Mouse (Mus musculus) layer of hippocampus, adult 9-10 months (tissue): ENCODE results near the gene Gm8994.
"Not testable (repeated sequence)": the region's sequence is repeated elsewhere in the genome, so short reads cannot be mapped to it uniquely, and the experiment has no call there.

Source experiments
- DNase-seq: peaks from one replicate; pipeline ENCODE4 v3.0.0; 2022; ENCODE audit warnings: low spot score

Gm8994 gene

DNA sequence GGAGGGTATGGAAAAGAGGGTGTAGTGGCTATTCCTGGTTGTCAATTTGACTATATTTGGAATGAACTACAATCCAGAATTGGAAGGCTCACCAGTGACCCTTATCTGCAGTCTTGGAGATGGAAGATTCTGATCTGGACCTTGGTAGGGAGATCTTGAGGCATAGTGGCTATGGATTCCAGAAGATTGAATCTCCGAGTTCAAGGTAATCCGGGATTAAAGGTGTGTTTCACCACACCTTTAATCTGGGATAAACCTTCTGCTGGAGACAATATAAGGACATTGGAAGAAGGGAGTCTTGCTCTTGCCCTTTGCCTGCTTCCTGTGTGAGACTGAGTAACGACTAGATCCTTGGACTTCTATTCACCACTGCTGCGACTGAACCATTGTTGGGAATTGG, at the start of gene Gm8994:
Gene Gm8994, plus strand, starts transcription at position 301 of the 400 bp plus-strand sequence.
- not testable (repeated sequence) for DNase-seq

DNA sequence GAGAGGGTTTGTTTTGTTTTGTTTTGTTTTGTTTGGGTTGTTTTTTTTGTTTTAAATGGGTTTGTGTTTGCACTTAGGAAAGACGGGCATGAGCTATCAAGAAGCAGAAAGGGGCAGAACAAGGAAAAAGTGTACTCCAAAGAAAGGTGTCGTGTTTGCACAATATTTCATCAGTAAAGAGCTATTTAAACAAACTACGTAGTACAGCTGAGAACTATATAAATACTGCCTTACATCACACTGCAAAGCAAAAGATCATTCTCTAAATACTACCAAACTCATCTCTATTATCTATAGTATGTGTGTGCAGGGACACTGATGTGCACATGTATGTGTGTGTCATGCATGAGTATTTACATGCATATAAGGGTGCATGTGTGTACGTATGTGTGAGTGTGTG, 49.7 kb upstream of the Gm8994 start:
- no peak for DNase-seq

DNA sequence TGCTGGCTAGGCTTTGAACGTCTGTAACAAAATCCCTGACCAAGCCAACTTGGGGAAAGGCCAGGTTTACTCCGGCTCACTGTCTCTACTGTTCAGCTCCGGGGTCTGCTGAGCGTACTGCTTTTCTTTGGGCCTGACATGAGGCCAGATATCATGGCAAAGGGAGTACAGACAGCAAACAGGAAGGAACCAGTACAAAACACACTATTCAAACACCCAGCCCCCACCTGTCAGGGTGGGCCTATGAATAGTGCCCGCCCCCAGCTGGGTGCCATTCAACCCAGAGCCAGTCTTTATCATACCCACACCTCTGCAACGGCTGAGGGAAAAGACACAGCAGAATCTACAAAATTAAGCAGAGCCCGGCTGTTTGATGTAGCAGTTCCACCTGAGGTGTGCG, 42.8 kb upstream of the Gm8994 start:
- no peak for DNase-seq

DNA sequence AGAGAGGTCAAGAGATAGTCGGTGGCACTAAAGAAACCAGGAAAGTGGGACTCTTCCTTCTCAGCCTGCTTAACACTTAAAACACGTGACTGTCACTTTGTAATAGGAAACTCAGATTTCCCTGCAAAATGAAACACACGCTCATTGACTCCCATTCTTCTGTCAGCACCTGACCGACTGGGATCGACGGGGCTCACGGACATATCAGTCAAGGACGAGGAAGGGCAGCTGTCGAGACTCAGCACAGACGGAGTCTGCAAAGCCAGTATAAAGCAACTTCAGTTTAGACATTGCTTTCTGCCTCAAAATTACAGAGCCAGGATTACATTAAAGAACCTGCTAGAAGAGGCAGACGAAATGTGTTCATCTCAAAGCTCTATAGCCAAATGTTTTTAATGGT, 41.2 kb upstream of the Gm8994 start:
- no peak for DNase-seq

DNA sequence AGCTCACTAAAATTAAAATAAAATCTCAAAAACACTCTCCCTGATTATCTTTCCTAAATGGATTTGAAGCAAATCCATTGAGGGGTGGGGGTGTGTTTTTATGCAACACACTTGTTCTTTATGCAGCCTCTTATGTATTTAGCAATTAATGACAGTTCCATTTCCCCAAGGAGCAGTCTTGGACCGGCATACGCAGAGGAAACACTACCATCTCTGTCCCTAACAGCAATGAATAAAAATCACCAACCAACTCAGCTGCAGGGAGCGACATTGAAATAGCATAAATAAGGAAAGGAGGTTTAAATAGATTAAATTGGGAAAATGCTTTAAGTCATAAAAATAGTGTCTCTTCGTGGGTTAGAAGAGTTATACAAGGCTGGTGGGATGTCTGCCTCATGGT, 40.8 kb upstream of the Gm8994 start:
- no peak for DNase-seq

DNA sequence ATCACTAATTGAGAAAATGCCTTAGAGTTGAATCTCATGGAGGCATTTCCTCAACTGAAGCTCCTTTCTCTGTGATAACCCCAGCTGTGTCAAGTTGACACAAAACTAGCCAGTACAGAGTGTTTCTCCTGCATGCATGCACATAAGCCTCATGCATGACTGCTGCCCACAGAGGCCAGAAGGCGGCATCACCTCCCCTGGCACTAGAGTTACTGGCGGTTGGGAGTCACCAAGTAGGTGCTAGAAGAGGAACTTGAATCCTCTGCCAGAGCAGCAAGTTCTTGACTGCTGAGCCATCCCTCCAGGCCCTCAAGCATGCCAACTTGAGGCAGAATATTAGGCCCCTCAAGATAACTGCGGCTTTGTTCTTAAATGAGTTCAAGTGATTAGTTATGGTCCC, 35.9 kb upstream of the Gm8994 start:
- DNase-seq, result no peak

DNA sequence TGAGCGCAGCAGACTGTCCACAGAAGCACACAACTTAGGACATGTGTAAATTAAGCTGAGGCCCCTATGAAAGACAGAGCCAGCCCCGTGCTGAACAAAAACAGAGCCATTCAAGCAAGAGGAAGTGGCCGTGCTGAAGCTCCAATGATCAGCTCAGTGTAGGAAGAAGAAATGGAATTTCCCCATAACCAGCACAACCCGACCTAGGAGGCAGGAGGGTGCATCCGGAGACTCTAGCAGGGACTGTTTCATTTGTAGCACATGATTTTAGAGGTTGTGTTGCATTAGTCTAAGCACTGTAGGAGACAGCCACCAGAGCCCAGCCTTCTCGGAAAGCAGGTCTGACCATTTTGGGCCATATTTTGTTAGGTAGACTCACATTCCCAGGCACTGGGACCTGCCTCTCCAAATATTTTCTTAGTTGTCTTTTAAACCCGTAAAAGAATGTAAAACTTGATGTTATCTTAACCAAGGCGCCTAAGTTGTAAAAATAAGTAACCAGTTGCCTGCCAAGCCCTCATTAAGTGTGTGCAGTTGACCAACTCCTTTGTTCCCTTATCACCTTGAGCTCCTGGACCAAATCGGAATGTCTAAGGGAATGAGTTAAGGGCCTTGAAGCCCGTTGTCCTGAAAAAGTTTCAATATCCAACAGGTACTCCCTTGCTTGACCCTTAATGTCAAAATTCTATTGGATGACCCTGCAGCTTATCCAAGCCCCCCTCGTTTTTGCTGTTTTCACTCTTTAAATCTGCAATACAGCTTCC, 35.2 kb upstream of the Gm8994 start:
- no peak for DNase-seq

DNA sequence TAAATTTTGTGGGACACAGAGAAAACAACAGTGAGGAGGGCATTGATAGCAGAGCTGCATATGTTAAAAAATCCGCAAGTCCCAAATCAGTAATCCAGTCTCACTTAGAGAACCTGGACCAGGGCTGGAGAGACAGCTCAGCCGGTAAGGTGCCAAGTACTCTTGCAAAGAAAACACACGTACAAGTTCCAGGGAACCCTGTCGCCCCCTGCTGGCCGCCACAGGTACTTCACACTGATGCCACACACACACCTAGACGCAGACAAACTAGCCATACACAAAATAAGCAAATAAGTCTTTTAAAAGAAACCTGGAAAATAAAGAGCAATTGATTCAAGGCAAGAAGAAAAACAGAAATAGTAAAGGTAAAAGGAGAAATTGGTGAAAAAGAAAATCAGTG, 33.6 kb upstream of the Gm8994 start:
- no peak for DNase-seq

DNA sequence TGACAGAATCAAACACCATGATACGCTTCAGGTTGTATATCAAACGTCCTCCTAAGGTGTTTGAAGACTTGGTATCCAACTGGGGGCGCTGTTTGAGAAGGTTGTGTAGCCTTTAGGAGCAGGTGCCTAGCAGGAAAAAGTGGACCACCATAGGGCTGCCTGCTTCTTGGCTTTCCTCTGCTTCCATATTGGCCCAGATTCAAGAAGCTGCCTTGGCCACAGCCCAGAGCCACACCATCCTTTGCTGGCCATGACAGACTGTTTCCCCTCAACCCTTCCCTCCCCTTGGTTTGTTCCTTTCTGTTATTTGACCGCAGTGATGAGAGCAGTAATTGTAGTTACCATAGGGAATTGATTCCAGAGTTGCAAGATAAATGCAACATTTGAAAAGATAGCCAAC, 31.5 kb upstream of the Gm8994 start:
- DNase-seq, result no peak

DNA sequence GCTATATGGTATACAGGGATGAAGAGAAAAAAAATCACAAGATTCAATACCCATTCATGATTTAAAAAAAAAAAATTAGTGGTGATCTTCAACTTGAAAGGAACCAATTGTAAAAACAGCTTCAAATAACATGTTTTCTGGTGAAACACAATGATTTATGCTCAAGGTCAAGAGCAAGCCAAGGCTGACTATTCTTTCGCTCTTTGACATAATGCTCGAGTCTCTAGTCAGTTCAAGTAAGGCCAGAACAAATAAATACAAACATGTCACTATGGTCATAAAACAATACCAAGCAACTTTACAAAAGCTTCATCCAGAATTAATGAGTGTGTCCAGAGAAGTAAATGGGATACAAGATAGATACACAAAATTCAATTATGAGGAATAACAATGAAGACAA, 31.1 kb upstream of the Gm8994 start:
- DNase-seq, result no peak

DNA sequence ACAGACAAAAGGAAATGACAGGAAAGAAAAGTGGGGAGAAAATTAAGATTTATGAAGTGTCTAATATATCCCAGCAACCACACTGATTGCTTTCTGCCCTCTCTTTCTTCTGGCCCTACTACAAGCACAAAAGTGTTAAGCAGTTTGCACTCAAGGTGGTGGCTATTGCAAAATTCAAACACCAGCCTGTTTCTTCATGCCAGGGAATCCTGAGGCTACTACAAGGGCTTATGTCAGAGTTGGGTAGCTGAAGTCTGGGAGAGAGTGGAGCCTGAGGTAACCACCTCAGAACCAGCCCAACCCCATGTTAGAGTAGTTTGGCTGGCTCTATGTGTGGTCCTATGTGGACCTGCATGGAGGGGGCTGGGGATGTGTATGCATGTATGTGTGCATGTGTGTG, 23.8 kb upstream of the Gm8994 start:
- no peak for DNase-seq

DNA sequence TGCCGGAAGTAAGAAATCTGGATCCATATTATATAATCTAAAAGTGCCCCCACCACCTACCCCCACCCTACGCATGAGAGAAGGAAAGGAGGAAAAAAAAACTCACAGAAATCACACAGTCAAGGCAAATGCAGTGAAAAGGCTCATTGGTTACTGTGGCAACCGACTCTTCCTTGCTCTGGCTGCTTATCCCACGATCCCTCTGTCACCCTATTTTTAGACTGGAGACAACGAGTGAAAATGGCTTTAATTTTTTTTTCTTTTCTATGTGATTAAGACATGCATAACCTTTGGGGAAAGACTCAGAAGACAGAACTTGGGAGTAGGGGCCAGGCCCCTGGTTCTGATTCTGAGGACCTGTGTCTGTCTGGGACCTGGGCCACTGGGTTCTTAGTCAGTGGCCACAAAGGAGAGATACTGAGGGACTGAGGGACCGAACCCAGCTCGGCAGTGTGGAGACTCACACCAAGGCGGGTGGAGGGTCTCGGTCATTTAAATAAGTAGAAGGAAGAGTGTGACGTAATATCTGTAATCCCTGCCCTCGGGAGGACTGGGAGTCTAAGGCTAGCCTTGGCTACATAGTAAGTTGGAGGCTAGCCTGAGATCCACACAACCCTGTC, 22.9 kb upstream of the Gm8994 start:
- peak; percentile 44 for DNase-seq

DNA sequence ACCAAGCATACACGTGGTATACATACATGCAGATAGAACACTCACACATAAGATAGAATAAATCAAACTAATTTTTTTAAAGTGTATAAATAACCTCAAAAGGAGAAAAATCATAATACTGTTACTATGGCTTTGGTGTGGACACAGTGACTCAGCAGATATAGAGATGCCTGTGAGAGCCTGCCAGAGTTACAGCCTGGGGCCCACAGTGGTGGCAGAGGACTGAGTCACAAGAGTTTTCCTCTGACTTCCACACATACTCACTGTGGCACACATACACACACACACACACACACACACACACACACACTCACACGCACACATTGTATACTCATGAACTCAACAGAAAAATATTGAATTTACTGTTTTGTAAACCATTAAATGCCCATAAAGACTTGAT, 17.9 kb upstream of the Gm8994 start:
- DNase-seq, result no peak

DNA sequence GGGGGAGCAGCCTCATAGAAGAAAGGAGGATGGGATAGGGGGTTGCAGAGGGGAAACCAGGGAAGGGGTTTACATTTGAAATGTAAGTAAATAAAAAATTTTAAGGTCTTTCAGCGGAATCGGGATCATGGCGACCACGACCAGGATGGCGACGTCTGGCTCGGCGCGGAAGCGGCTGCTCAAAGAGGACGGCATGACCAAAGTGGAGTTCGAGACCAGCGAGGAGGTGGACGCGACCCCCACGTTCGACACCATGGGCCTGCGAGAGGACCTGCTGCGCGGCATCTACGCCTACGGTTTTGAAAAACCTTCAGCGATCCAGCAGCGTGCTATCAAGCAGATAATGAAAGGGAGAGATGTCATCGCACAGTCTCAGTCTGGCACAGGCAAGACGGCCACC, 1.1 kb downstream of the Gm8994 start:
- not testable (repeated sequence) for DNase-seq

DNA sequence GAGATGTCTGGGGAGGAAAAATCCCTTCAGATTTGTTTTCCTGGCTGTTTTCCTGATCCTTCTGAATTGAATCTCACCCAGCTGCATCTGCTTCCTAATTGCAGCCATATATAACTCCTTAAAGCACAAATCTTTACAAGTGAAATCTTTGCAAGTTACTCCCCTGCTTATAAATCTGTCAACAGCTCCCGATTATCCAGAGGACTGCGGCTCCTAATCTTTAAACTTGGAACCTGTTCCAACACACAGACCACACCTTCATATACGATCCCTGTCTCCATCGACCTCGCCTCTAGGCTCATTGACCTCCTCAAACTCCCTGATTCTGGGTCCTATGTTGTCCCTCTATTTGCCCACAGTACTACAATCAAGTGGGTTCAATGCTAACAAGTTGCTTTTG, 13.3 kb downstream of the Gm8994 start:
- DNase-seq, result no peak

DNA sequence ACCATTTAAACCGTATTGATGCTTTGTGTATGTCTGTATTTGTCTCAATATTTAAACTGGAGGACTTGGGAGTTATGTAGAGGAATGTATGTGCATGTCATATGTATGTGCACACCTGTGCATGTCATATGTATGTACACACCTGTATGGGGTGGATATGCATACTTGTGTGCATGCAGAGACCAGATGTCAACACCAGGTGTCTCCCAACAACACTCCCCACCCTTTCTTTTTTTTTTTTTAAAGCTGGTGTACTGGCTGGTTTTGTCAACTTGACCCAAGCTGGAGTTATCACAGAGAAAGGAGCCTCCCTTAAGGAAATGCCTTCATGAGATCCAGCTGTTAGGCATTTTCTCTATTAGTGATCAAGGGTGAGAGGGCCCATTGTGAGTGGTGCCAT, 13.8 kb downstream of the Gm8994 start:
- DNase-seq, result no peak

DNA sequence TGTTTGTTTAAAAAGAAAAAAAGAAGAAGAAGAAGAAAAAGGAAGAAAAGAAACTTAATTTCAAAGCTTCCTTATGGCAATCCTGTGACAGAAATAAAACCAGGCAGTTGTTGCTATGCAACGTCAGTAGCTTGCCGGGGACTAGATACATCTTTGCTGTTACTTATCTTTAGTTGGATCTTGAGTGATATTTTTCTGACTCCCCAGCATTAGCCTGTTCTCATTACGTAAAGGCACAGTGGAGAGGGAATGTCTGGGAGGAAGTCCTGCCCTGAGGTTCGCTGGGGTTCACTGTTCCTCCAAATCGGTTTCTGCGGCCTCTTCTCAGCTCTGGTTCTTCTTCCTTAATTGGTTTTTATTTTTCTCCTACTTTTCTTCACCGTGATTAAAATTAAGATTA, 16.5 kb downstream of the Gm8994 start:
- no peak for DNase-seq

DNA sequence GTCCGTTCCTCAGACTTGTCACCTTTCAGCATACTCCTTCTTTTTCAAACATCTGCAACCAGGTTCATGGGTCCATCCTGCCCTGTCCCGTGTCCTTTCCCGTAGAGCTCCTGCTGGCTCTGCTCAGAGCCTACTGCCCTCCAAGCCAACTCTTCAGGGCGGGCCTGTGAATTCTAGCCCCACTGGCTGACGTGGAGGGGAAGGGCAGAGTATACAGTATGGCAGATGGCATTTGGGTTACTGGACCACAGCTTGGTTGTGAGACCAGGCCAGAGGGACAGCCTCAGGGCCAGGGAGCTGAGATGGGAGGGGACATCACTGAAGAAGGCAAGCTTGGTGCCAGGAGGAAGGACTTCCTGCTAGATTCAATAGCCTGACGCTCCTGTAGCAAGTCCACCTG, 17.7 kb downstream of the Gm8994 start:
- no peak for DNase-seq

DNA sequence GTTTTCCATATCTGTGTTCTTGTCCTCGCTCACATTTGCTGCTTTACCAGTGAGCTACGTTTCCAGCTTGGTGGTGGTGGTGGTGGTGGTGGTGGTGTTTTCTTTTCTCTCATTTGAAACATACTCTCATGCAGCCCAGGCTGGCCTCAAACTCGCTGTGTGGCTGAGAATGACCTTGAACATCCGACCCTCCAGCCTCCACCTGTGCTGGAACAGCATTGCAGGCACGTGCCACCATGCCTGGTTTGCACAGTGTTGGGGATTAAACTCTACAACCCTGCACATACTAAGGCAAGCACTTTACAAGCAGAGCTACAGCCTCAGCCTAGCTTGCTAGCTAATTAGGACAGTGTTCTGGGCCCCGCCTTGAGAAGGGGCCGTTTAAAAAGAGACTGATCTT, 18.3 kb downstream of the Gm8994 start:
- no peak for DNase-seq

DNA sequence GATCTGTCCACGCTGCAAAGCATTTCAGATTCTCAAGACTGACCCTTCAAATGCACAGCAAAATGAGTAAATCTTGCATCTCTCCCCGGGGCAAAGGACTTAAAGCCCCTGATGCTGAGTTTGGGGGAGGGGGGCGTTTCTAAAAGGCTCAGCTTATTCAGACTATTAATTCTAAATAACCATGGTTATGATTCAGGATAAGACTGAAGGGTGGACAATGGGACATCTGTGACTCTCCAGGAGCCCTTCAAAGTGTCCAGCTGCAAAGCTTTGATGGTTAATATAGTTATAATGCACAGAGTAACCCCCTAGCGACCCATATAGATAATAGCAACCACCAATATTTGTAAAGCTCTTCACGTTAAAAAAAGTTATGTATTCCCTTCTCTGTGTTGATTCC, 19.7 kb downstream of the Gm8994 start:
- no peak for DNase-seq

DNA sequence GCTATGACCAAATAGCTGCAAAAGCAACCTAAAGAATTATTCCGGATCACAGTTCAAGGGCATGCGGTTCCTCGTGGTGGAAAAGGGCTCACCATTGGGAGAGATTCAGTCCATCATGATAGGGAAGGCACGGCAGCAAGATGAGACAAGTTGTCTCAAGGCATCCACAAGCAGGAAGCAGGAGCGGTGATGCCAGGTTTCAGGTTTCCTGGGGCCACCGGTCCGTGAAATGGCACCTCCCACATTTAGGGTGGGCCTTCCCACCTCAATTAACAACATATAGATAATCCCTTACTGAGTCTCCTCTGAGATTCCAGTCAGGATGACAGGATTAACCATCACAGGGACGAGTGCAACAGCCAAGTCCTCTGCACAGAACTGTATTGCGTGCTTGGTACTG, 20.3 kb downstream of the Gm8994 start:
- no peak for DNase-seq

DNA sequence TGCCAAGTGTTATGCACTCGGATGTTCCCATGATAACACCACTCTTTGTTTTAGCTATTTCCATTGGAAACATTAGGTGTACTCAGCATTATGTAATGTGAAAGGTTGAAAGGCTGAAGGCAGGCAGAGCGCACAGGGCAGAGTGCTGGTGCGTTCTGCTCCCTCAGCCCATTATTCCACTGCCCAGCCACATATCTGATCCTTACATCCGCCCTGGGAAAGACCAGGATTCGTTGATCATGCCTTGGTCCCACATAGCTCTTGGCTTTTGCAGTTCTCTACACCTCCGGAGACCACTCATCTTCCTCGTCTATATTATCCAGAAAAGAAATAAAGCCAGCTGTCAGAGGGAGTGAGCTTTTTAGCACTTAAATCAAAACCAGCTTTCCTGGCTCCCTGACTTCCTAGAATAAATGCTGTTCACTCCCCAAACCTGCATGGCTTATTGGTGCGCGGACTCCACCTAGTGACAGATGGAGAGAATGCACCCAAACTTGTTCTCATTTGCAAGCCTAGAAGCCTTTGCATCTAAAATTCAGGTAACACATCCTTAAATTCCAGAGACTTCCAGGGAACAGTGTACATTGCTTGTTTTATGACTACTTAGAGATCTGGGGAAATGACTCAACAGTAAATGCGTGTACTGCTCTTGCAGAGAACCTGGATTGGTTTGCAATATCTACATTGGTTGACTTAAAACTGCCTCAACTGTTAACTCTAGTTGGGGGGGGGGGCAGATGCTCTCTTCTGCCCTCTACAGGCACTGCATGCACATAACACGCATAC, 26.3 kb downstream of the Gm8994 start:
- DNase-seq, result peak; percentile 87

DNA sequence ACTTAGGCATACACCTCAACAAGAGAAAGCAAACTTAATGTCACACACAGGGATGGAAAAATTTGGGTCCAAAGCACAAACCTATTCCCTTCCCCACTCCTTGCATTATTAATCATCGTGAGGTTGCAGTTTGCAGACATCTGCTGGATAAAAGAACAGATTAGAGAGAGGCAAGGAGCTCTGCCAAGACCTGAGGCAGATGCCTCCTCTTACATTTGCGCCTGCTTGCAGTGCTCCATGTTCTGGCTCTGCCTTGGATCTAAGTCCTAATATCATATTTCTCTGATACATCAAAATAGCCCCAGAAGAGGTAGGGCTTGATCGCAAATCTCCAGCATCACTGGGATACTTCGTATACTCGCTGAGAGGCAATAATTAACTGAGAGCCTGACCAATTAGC, 31.1 kb downstream of the Gm8994 start:
- no peak for DNase-seq
